Mouse (Mus musculus): ENCODE measurements around the gene Itga6. TPM values are rescaled to one million over a fixed set of nuclear protein-coding genes. Genes with fewer than 3 reads are reported as not detected.

The Itga6 gene
- polyA plus RNA-seq, 1 experiment from 2014 or later, result 59.5 TPM

DNA sequence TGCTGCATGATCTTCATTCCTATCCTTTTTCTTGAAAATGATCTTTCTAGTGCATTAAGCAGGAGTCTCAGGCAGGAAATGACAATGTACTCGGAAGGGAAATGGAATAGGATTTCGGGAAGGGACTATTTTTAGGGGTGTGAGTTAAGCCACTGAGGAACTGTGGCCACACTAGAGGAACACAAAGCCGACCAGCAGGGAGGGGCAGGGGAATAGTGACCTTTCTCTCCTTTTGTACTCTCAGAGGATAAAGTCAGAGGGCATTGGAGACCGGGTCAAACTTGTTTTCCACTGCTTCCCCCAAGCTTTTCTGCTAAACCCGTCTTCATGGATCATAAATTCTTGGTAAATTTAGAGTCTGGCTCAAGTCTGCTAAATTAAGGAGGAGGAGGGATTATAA, 122.1 kb downstream of the Itga6 start:
- WGBS, result 8% methylated on average over 5 of the region's 5 CpGs
- no peak for DNase-seq (ENCODE audit: low spot score)

DNA sequence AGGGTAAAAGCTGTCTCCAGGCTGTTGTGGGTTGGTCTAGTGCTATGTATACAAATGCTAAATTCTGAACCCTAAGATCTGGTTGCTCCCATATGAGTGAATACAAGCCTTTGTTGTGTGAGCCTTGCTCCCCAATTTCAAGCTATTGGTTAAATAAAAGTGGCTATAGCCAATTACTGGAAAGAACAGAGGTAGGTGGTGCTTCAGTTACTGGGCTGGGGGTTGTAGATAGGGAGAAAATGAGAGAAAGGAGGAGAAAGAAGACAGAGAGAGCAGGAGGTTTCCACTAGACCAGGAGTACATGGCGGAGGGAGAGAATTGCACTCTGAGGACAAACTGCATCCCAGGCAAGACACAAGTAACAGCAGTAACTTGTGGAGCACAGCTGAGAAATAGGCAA, 122.8 kb downstream of the Itga6 start:
- WGBS, result 90% methylated on average over 1 of the region's 1 CpGs
- no peak for ATAC-seq (replicated peaks; ENCODE audit: low FRiP score)
- Histone ChIP-seq H3K9me3 (ENCODE audit: control insufficient read depth, low read length) (no peaks in the 10 kb centered on the region), H3K4me1 (replicated peaks; ENCODE audit: control insufficient read depth, insufficient read depth, low read length) (no peaks in the 10 kb centered on the region), H3K27ac (ENCODE audit: low read depth, low read length) (no peak overlapping the region), H3K9ac (ENCODE audit: low read length) (no peak overlapping the region), H3K4me2 (ENCODE audit: low read depth, low read length, severe bottlenecking) (no peak overlapping the region), H3K27me3 (ENCODE audit: control insufficient read depth, insufficient read depth, low read length) (no peaks in the 10 kb centered on the region), H3K36me3 (ENCODE audit: control insufficient read depth, insufficient read depth, low read length) (no peaks in the 10 kb centered on the region), H3K4me3 (ENCODE audit: low read depth, low read length) (no peak overlapping the region)
- no peak for DNase-seq (ENCODE audit: low spot score)

More for the DNA sequence above, 122.1 kb downstream of the Itga6 start:
- no peak overlapping the region for H3K9ac ChIP-seq (ENCODE audit: low read length)
- H3K27me3 ChIP-seq (ENCODE audit: control insufficient read depth, insufficient read depth, low read length), result no peaks in the 10 kb centered on the region
- no peaks in the 10 kb centered on the region for H3K4me1 ChIP-seq (replicated peaks; ENCODE audit: control insufficient read depth, insufficient read depth, low read length)
- H3K27ac ChIP-seq (ENCODE audit: low read depth, low read length), result no peak overlapping the region
- no peaks in the 10 kb centered on the region for H3K9me3 ChIP-seq (ENCODE audit: control insufficient read depth, low read length)
- H3K36me3 ChIP-seq (ENCODE audit: control insufficient read depth, insufficient read depth, low read length), result no peaks in the 10 kb centered on the region
- no peak overlapping the region for H3K4me2 ChIP-seq (ENCODE audit: low read depth, low read length, severe bottlenecking)
- no peak for ATAC-seq (replicated peaks; ENCODE audit: low FRiP score)
- H3K4me3 ChIP-seq (ENCODE audit: low read depth, low read length), result no peak overlapping the region

DNA sequence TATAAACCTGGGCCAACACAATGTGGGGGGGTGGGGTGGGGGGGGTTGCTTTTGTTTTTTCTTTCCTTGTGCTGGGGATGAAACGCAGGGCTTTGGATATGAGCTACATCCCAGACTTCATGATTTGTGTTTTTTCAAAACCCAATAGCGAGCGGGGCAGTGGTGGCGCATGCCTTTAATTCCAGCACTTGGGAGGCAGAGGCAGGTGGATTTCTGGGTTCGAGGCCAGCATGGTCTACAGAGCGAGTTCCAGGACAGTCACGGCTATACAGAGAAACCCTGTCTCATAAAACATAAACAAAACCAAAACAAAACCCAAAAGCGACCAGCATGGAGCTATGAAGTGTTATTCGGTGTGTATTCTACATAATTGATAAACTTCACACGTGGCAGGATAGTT, 126.7 kb downstream of the Itga6 start:
- Histone ChIP-seq H3K27ac (ENCODE audit: low read depth, low read length) (no peak overlapping the region), H3K9ac (ENCODE audit: low read length) (no peak overlapping the region), H3K4me1 (replicated peaks; ENCODE audit: control insufficient read depth, insufficient read depth, low read length) (peaks cover 2% of the 10 kb centered on the region; the same call in 1 of the 2 replicates), H3K4me2 (ENCODE audit: low read depth, low read length, severe bottlenecking) (peak overlapping the region; percentile 93; the same call in 1 of the 2 replicates), H3K27me3 (ENCODE audit: control insufficient read depth, insufficient read depth, low read length) (no peaks in the 10 kb centered on the region), H3K4me3 (ENCODE audit: low read depth, low read length) (no peak overlapping the region; the same call in 1 of the 2 replicates), H3K36me3 (ENCODE audit: control insufficient read depth, insufficient read depth, low read length) (no peaks in the 10 kb centered on the region), H3K9me3 (ENCODE audit: control insufficient read depth, low read length) (no peaks in the 10 kb centered on the region)
- ATAC-seq (replicated peaks; ENCODE audit: low FRiP score) (no peak), DNase-seq (ENCODE audit: low spot score) (no peak)
- 88% methylated on average over 10 of the region's 10 CpGs for WGBS

DNA sequence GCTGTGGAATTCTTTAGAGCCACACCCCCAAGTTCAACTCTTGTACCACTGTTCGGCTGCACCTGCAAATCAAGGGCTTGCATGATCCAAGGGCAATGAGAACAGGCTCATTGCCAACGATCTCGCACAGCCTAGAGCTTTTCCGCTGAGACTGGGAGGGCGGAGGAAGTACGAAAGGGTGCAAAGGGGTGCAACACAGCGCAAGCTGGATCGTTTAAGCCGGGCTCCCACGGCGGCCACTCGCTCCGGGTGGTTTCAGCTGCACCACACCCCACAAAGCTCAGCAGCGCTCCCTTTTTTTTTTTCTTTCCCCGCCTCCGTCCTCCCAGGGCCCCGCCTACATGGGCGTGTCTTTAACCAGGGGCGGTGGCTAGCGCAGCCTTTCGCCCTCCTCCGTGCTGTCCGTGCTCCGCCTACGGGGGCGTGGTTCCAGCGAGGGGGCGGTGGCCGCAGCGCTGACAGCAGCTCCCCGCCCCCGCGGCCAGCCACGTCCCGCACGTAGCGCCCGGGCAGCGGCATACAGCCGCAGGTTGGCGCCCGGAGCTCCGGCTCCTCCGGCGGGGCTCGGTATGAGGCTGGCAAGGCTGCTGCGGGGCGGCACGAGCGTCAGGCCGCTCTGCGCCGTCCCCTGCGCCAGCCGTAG, 127.5 kb downstream of the Itga6 start, which contains the start of gene Pdk1:
Gene Pdk1 (plus strand): TSS at position 424 of the 643 bp plus-strand sequence.
- 0% methylated on average over 53 of the region's 55 CpGs for WGBS
- H3K4me1 ChIP-seq (replicated peaks; ENCODE audit: control insufficient read depth, insufficient read depth, low read length), result peaks cover 2% of the 10 kb centered on the region; the same call in 1 of the 2 replicates
- H3K4me3 ChIP-seq (ENCODE audit: low read depth, low read length), result peak within 1 kb of the TSS; percentile 73
- DNase-seq (ENCODE audit: low spot score) (peak; percentile 99), ATAC-seq (replicated peaks; ENCODE audit: low FRiP score) (peak; percentile 96)
- H3K9ac ChIP-seq (ENCODE audit: low read length), result peak within 1 kb of the TSS; percentile 79
- H3K4me2 ChIP-seq (ENCODE audit: low read depth, low read length, severe bottlenecking), result peak within 1 kb of the TSS; percentile 93
- no peaks in the 10 kb centered on the region for H3K36me3 ChIP-seq (ENCODE audit: control insufficient read depth, insufficient read depth, low read length)
- no peaks in the 10 kb centered on the region for H3K27me3 ChIP-seq (ENCODE audit: control insufficient read depth, insufficient read depth, low read length)
- H3K27ac ChIP-seq (ENCODE audit: low read depth, low read length), result peak within 1 kb of the TSS; percentile 57; the same call in 1 of the 2 replicates
- H3K9me3 ChIP-seq (ENCODE audit: control insufficient read depth, low read length), result no peaks in the 10 kb centered on the region

DNA sequence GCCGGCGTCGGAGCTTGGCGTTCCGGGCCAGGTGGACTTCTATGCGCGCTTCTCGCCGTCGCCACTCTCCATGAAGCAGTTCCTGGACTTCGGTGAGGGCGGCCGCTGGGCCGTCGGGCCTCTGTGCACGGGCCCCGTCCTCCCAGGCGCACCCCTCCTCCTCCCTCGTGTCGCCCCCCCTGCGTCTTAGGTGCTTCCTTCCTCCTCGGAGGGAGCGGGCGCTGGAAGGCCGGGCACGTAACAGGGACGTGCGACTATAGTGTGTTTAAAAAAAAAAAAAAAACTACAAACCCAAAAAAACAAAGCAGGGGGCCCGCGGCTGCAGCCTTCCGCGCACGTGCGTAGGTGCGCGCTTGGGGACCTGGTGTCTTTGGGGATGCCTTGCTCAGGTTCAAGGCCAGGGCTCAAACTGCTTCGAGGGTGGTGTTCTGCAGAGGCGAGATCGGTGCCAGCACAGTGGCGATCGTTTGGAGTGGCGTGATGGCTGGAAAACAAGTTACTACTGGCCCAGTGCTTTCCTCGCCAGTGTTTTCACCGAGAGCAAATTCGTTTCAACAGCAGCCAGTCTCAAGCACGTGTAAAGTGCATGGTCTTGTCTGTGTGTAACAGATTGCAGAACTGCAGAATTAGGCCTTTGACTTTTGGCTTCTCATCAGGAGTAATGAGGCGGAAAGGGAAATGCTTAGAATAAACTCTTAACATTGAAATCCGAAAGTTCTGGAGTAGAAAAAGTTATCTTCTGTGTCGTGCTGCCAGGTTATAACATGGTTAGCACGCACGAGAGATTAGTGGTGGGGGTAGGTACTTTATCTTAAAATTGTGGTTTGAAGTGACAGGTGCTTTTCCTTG, 128.3 kb downstream of the Itga6 start:
- Histone ChIP-seq H3K27ac (ENCODE audit: low read depth, low read length) (peak overlapping the region; percentile 57; the same call in 1 of the 2 replicates), H3K4me1 (replicated peaks; ENCODE audit: control insufficient read depth, insufficient read depth, low read length) (peaks cover 2% of the 10 kb centered on the region; the same call in 1 of the 2 replicates), H3K4me3 (ENCODE audit: low read depth, low read length) (peak overlapping the region; percentile 73), H3K9ac (ENCODE audit: low read length) (peak overlapping the region; percentile 79), H3K27me3 (ENCODE audit: control insufficient read depth, insufficient read depth, low read length) (no peaks in the 10 kb centered on the region), H3K4me2 (ENCODE audit: low read depth, low read length, severe bottlenecking) (peak overlapping the region; percentile 93), H3K36me3 (ENCODE audit: control insufficient read depth, insufficient read depth, low read length) (no peaks in the 10 kb centered on the region), H3K9me3 (ENCODE audit: control insufficient read depth, low read length) (no peaks in the 10 kb centered on the region)
- DNase-seq (ENCODE audit: low spot score) (no peak), ATAC-seq (replicated peaks; ENCODE audit: low FRiP score) (peak; percentile 2; the same call in 1 of the 2 replicates)
- WGBS, result 4% methylated on average over 47 of the region's 51 CpGs

DNA sequence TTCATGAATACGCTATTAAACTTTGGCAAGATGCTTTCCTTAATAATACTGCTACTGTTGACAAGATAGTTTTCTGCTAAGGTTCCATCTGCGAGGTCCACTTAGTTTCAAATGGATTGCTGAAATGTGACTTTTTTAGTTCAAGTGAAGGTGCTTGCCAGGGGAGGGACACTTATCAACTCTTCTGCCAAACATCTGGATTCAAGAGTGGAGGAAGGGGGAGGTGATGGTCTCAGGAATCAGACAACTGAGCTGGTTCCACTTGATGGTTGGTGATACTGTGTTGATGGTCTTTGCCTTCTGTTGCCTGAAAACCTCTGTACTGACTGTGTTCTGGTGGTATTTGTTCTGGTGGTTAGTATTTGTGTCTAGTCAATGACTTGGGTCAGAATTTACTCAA, 129.0 kb downstream of the Itga6 start:
- no peak overlapping the region for H3K9ac ChIP-seq (ENCODE audit: low read length)
- 76% methylated on average over 2 of the region's 2 CpGs for WGBS
- no peaks in the 10 kb centered on the region for H3K9me3 ChIP-seq (ENCODE audit: control insufficient read depth, low read length)
- H3K4me2 ChIP-seq (ENCODE audit: low read depth, low read length, severe bottlenecking), result peak overlapping the region; percentile 93
- DNase-seq (ENCODE audit: low spot score) (no peak), ATAC-seq (replicated peaks; ENCODE audit: low FRiP score) (no peak)
- H3K27ac ChIP-seq (ENCODE audit: low read depth, low read length), result no peak overlapping the region
- H3K36me3 ChIP-seq (ENCODE audit: control insufficient read depth, insufficient read depth, low read length), result no peaks in the 10 kb centered on the region
- 0 out of 2 replicates have a peak overlapping the region, but pooled peaks have one; percentile 73 for H3K4me3 ChIP-seq (ENCODE audit: low read depth, low read length)
- no peaks in the 10 kb centered on the region for H3K27me3 ChIP-seq (ENCODE audit: control insufficient read depth, insufficient read depth, low read length)
- H3K4me1 ChIP-seq (replicated peaks; ENCODE audit: control insufficient read depth, insufficient read depth, low read length), result peaks cover 2% of the 10 kb centered on the region; the same call in 1 of the 2 replicates

DNA sequence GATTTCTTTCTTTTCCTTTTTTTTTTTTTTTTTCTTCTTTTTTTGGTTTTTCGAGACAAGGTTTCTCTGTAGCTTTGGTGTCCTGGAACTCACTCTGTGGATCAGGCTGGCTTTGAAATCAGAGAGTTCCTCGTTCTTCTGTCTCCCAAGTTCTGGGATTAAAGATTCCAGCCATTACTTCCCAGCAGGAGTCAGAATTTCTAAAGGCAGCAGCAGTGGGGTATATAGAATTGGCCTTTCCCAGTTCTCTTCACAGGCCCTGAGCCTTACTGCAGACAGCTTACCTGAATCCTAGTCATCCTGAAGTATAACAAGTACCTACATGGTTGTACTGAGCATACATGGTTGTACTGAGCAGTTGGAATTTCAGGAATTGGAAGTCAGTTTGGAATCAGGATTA, 129.4 kb downstream of the Itga6 start:
- no peak for ATAC-seq (replicated peaks; ENCODE audit: low FRiP score)

DNA sequence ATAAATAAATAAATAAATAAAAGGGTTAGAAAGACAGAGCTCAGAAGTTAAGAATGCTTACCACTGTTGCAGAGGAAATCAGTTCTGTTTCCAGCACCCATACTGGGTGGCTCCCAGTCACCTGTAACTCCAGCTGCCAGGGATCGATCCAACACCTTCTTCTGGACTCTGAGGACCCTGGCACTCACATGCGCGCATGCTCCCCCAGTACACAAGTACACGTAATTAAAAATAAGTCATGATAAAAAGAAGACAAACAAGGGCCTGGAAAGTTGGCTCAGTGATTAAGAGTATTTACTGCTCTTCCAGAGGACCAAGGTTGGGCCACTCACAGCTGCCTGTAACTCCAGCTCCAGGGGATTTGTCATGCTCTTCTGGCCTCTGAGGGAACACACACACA, 132.4 kb downstream of the Itga6 start:
- Histone ChIP-seq H3K9ac (ENCODE audit: low read length) (no peak overlapping the region), H3K27ac (ENCODE audit: low read depth, low read length) (no peak overlapping the region), H3K4me3 (ENCODE audit: low read depth, low read length) (no peak overlapping the region), H3K4me2 (ENCODE audit: low read depth, low read length, severe bottlenecking) (no peak overlapping the region), H3K9me3 (ENCODE audit: control insufficient read depth, low read length) (no peaks in the 10 kb centered on the region), H3K4me1 (replicated peaks; ENCODE audit: control insufficient read depth, insufficient read depth, low read length) (peaks cover 2% of the 10 kb centered on the region; the same call in 1 of the 2 replicates), H3K27me3 (ENCODE audit: control insufficient read depth, insufficient read depth, low read length) (no peaks in the 10 kb centered on the region), H3K36me3 (ENCODE audit: control insufficient read depth, insufficient read depth, low read length) (no peaks in the 10 kb centered on the region)
- no peak for DNase-seq (ENCODE audit: low spot score)
- 92% methylated on average over 4 of the region's 4 CpGs for WGBS
- ATAC-seq (replicated peaks; ENCODE audit: low FRiP score), result no peak

More for the DNA sequence above, 129.4 kb downstream of the Itga6 start:
- WGBS, result 19% methylated on average over 2 of the region's 2 CpGs
- Histone ChIP-seq H3K27ac (ENCODE audit: low read depth, low read length) (no peak overlapping the region), H3K4me3 (ENCODE audit: low read depth, low read length) (no peak overlapping the region), H3K36me3 (ENCODE audit: control insufficient read depth, insufficient read depth, low read length) (no peaks in the 10 kb centered on the region), H3K9me3 (ENCODE audit: control insufficient read depth, low read length) (no peaks in the 10 kb centered on the region), H3K9ac (ENCODE audit: low read length) (no peak overlapping the region), H3K27me3 (ENCODE audit: control insufficient read depth, insufficient read depth, low read length) (no peaks in the 10 kb centered on the region), H3K4me2 (ENCODE audit: low read depth, low read length, severe bottlenecking) (peak overlapping the region; percentile 26; the same call in 1 of the 2 replicates), H3K4me1 (replicated peaks; ENCODE audit: control insufficient read depth, insufficient read depth, low read length) (peaks cover 2% of the 10 kb centered on the region; the same call in 1 of the 2 replicates)
- no peak for DNase-seq (ENCODE audit: low spot score)
